Mouse (Mus musculus) spleen, postnatal 10 days (tissue): ENCODE measurements around the gene Pigv.

Source experiments
- DNase-seq, 2 experiments: peaks; one replicate each; pipeline ENCODE4 v3.0.0; 2021 to 2022; ENCODE audit warnings: low spot score in 2 of 2

Gene Pigv

GRCm38 (mm10) chr4:133645680-133646079 is 26.8 kb downstream of the Pigv start:
- DNase-seq, result no peak

- DNase-seq, result no peak
These were observed 27.3 kb downstream of the Pigv start for GRCm38 (mm10) chr4:133645195-133645594.

- no peak for DNase-seq
These were observed 38.4 kb downstream of the Pigv start for GRCm38 (mm10) chr4:133634043-133634410.

- peak; percentile 91 to 92 for DNase-seq
These were observed 39.0 kb downstream of the Pigv start for GRCm38 (mm10) chr4:133633332-133634042.

- peak; percentile 64 to 69 for DNase-seq
These were observed 39.7 kb downstream of the Pigv start for GRCm38 (mm10) chr4:133632483-133633327.

GRCm38 (mm10) chr4:133631769-133632411 is 40.6 kb downstream of the Pigv start:
- DNase-seq, result peak in 1 of 2 experiments; percentile 31

- DNase-seq, result peak in 1 of 2 experiments; percentile 14
These were observed 41.2 kb downstream of the Pigv start for GRCm38 (mm10) chr4:133631071-133631768.

- DNase-seq, result no peak
These were observed 42.0 kb downstream of the Pigv start for GRCm38 (mm10) chr4:133630326-133630920.

GRCm38 (mm10) chr4:133629191-133629590 is 43.3 kb downstream of the Pigv start:
- DNase-seq, result no peak

- DNase-seq, result peak in 1 of 2 experiments; percentile 13
These were observed 43.9 kb downstream of the Pigv start for GRCm38 (mm10) chr4:133628517-133628916.

- peak in 1 of 2 experiments; percentile 15 for DNase-seq
These were observed 45.4 kb downstream of the Pigv start for GRCm38 (mm10) chr4:133627039-133627438.

GRCm38 (mm10) chr4:133626621-133627020 is 45.8 kb downstream of the Pigv start:
- DNase-seq, result no peak

GRCm38 (mm10) chr4:133626221-133626620 is 46.2 kb downstream of the Pigv start:
- no peak for DNase-seq

- peak; percentile 51 to 73 for DNase-seq
These were observed 46.8 kb downstream of the Pigv start for GRCm38 (mm10) chr4:133625621-133626071.

- peak in 1 of 2 experiments; percentile 16 for DNase-seq
These were observed 47.6 kb downstream of the Pigv start for GRCm38 (mm10) chr4:133624830-133625229.

- peak in 1 of 2 experiments; percentile 58 for DNase-seq
These were observed 50.2 kb downstream of the Pigv start for GRCm38 (mm10) chr4:133622161-133622695.

GRCm38 (mm10) chr4:133620668-133621067 is 51.8 kb downstream of the Pigv start:
- peak in 1 of 2 experiments; percentile 31 for DNase-seq

GRCm38 (mm10) chr4:133619473-133620136 is 52.8 kb downstream of the Pigv start:
- peak in 1 of 2 experiments; percentile 25 for DNase-seq

GRCm38 (mm10) chr4:133617936-133618335 is 54.5 kb downstream of the Pigv start:
- DNase-seq, result no peak

- no peak for DNase-seq
These were observed 57.0 kb downstream of the Pigv start for GRCm38 (mm10) chr4:133615416-133615815.
